Mouse (Mus musculus): ENCODE measurements at regions not wholly inside any gene's neighbourhood (a gene's known extent, or its start where the extent isn't known, plus 50 kb on each side); places are given as distances from the start of the nearest gene placed in this dataset.

DNA sequence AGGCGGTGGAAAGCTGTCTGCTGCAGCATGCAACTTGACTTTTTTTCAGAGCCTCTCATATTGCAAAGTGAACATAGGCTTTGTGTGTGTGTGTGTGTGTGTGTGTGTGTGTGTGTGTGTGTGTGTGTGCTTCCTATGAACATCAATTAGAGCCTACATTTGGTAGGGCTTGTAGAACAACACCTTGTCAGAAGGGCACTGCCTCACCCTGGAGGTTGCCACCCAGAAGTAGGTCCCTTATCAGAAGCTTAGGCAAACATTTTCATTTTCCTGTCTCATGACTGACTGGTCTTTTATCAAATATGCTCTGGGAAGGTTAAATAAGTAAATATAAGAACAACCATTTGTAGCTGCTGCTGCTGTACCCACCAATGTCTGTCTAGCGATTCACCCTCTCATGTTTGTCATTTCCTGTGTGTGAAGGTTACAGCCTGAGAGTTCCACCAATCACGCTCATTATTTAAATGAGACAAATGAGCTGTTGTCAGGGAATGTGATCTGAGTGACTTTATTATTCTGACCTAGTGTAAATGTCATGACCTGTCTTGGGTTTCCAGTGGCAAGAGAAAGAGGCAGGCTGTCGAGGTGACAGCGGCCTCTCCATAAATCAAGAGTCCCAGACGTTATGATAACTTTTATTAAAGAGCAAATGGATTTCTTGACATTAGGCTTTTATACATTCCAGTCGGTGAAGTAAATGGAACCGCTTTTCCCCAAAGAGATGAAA is 310.1 kb downstream of the Irx1 start:
- DNase-seq: no peak

DNA sequence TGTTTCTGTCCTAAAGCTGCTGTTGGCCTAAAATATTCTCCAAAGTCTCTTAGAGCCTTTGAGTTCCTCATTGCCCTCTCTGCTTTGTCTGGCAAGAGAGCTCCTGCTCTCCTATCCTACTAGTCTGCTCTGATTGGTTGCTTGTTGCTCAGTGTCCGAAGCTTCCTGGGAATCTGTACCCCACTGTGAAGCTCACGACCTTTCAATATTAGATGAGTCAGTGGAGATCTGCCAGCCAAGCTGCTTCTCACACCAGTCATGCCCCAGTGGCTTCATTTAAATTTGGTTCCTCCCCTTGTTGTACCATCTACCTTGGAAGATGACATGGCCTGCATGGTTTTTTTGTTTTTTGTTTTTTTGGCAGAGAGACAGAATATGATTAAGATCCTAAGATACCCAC is 313.6 kb downstream of the Irx1 start:
- DNase-seq: no peak

DNA sequence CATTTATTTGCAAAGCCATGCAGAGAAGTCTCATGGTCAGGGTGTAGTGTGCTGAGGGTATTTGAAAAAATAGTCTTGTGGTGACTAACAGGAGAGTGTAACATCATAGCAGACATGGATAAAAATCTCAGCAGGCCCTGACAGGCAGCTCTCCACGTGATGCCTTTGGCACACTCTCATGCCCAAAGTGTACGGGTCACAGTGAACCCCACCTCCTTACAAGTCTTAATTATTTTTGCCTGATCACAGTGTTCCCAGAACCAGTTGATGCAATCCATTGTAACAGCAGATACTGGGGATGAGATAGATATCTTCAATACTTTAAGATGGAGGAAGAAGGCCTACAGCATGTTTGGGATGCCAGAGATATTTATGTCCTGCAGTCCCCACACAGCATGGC is 314.5 kb downstream of the Irx1 start:
- DNase-seq: no peak

DNA sequence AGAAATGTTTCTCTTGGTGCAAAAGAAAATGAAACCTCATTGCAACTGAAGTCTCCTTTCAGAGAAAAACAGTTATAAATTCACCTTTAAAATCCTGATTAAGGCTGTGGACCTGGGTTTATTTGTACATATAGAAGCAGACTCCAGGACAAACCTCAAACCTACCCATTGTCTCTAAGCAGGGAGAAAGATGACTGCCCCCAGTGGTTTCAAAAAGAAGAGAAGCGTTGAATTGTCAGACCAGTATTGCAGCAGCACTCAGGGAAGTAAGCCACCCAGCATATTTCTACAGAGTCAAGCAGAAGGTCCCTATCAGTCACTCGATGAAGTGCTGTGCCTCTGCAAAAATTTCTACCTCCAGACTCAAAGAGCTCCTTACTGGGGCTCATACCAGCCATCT is 332.1 kb downstream of the Irx1 start:
- DNase-seq: no peak

DNA sequence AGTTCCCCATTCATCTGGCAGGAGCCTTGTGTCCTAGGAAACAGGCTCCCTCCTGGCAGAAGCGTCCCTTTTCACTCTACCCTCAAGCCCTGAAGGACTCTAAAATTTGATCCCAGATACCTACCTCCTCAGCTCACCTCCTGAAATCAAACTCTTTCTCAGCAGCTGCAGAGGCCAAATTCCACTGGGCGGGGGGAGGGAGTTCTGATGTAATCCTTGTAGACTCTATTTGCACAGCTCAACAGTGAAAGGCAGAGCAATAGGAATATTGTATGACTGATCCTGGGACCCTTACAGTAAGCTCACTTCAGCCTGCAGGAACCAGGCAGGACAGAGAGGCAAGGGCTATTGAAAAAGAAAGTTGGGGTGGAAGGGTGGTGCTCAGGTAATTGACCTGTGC is 346.3 kb downstream of the Irx1 start:
- no peak for DNase-seq

DNA sequence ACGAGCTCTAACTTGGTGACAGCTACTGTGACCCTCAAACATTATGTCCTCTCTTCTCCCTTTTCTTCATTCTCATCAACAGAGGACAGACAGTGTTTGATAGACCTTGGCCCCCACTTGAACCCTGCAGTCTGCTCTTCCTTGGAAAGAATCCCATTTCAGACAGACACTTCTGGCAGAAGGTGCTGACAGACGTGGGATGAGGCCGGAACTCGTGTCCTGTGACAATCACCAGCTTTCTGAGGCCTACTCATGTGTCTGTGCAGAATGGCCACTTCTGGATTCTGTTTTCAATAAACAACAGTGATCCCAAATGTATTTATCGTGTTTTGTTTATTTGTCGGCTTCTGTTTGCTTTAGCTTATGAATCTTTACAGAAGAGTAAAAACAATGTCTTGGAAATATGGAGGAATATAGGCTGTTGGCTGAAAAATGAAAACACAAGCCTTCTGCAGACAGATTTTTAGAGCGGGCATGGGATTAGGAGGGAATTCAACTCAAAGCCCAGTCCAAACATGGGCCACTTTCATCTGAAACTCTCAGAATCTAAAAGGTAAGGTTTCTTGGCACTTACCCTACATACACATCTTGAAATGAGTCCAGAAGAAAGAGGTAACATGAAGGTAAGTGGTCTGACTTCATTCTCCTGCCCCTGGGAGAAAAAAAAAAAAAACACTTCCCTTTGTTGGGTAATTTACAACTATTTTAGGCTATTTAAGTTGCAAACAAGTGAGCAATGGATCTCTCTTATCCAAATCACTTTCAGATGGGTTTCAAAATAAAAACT is 350.9 kb downstream of the Irx1 start:
- no peak for DNase-seq

DNA sequence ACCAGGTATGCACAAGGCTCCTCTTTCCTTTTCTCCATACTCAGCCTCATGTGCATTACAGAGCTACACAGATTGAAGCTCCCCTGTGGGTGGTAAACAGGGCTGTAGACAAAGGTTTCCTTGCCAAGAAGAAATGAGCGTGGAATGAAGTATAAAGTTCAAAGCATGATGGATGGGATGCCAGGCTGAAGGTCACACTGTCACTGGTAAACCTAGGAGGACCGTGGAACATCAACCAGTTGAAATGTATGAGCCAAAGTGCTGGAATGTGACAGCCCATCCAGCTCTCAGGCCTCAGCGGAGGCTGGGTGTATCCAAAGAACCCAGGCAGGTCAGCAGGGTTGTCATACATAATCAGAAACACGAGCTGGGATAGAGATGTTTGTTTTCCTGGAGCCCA is 381.0 kb downstream of the Irx1 start:
- DNase-seq: no peak

DNA sequence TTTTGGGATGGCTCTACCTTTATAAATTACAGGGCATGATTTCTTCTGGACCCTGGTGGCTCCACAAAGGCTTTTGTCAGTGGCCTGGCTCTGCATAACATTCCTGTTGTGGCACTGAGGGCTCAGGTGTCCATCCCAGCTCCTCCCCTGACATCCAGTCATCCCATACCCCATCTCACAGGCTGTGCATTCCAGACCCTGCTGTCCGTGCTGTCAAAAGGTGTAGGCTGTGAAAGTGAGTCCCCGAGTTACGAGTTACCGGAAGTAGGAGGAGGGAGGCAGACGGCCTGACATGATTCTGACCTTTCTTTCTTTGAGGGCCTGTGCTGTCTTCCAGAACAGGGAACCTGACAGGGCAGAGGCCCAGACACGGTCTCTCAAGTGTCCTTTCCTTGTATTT is 397.6 kb downstream of the Irx1 start:
- no peak for DNase-seq

DNA sequence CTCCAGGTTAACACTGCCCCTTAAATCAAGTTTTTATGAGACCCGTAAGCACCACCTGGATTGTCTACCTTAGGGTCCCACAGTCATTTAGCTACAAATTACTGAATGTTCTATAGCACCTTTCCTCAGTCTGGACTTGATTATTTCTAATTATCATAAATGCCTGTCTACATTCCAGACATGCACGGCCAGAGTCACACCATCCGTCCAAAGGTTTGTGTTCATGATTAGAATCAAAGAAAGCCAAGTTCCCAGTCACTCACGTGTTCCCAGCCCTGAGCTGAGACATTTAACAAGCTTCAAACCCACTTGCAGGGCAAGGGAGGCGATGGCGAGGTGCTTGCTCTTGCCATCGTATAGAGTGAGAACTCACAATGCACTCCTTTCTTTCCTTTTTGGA is 398.1 kb downstream of the Irx1 start:
- DNase-seq: no peak

DNA sequence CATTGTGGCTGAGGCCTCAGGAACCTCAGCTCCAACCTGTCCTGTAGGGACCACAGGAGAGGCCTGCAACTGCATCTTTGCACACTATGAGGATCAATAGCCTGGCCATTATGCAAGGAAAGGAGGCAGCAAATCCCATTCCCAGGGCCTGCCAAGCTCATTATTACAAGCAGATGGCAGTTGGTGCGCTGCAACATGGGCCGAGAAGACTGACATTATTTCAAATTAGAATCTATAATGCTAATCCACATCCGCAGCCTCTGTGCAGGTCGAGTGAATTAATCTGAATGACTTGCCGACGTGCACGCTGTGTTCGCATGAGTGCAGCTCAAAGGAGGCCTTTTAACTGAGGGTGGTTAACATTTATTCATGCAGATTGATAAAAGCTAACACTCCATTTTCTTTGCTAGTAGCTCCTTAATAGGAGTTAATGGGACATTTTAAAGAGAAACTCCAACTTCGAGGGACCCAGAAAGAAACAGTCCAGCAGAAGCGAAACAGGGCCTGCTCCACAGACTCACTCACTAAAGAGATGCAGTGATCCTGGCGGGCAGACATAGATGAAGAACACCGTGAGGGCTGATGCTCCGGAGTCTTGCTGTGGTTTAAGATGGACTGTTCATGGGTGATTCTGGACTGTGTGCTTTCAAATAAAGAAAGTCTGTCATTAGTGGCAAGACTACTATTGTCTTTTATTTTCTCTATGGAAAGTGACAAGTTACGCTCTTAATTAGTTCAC is 404.9 kb downstream of the Irx1 start:
- no peak for DNase-seq

DNA sequence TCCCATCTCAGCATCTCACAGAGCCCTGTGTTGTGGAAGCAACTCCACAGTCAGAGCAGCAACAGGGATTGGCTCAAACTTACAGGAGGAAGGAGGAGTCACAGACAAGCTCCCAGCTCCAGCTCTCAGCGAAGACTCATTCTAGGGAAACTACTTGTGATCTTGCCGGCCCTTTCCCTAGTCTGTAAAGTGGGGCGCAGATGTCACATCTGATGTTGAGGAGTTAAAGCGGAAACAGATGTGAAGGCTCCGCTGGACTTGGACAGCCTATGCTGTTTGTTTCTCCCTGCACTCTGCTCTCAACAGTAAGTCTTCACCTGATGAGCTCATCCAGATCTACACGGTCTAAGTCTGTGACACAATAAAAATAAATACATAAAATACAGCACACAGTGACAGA is 408.1 kb downstream of the Irx1 start:
- no peak for DNase-seq

DNA sequence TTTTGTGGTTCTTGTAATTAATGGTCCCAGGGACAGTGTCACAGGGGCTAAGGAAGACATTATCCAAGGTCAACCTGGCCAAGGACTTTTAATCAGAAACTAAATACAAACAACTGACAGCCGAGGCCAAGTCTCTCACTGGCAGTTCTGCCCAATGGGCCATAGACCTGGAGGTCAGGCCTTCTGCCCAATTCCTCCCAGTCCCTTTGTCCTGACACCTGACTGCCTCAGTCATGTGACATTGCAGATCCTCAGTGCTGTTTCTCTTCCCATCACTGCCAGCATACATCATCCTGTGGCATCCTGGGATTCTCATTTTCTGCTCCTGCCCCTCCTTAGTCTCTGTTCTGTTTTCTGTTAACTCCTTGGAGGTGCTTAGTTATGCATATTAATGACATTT is 413.4 kb downstream of the Irx1 start:
- DNase-seq: no peak

DNA sequence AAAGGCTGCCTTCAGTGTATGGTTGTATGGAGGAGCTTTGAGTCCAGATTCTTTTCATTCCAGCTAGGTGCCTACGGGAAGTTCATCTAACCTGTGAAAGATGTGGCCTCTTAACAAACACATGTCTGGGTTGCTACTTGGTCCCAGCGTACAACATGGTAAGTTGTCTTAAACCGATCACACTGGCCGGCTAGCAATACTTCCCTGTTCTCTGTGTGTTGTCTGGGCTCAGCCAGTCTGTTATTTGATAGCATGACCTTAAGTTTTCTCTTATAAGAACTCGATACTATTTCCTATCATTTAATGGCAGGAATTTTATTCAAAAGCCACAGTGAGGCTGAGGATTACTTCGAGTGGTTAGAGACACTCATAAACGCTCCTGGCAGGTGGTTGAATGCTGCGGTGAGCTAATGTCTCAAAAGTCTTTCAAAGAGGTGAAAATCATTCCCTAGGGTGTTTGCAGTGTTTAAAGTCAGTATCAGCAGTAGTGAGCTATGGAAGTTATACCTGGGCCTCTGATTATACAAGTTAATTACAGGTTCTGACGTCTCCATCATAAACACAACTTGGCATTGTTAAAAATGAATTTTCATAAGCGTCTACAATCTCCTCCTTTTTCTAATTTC is 414.2 kb downstream of the Irx1 start:
- no peak for DNase-seq

DNA sequence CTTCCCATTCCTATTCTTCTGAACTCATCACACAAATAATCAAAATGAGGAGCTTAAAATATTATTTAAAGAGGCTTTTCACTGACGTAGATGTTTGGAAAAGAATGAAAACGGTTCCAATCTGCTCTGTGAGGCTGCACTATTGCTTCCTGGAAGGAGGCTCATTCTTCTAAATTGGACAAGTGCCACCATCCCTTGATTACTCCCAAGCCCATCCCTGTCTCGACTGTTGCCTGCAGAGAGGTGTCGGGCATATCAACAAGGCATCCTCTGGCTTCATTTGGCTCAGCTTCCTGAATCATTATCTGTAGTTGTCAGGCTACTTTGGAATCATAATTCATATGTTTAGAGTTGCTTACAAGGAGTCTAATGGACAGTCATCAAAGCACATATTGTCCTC is 425.3 kb downstream of the Irx1 start:
- no peak for DNase-seq

DNA sequence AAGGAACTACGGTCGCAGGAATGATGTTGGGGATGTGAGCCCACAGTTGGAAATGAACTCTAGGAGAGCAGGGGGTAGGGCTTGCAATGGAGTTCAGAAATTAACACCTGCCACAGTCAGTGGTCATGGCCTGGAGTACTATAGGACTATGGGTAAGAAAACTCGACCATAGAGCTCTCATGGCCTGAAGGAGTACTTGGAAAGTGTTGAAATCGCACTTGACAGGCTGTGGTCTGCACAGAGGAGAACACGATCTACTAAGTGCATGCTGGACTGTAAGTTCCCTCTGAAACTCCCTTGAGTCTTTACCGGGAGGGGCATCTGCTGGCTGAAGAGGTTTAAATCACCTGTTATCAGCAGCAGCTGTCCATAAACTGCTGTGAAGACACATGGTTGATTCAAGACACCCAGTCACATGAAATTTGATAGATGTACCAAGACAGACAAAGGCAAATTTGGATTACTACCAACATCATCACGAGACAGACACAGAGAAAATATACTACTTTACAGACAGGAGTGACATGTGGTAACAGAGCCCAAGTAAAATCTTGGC is 430.6 kb downstream of the Irx1 start:
- no peak for DNase-seq

DNA sequence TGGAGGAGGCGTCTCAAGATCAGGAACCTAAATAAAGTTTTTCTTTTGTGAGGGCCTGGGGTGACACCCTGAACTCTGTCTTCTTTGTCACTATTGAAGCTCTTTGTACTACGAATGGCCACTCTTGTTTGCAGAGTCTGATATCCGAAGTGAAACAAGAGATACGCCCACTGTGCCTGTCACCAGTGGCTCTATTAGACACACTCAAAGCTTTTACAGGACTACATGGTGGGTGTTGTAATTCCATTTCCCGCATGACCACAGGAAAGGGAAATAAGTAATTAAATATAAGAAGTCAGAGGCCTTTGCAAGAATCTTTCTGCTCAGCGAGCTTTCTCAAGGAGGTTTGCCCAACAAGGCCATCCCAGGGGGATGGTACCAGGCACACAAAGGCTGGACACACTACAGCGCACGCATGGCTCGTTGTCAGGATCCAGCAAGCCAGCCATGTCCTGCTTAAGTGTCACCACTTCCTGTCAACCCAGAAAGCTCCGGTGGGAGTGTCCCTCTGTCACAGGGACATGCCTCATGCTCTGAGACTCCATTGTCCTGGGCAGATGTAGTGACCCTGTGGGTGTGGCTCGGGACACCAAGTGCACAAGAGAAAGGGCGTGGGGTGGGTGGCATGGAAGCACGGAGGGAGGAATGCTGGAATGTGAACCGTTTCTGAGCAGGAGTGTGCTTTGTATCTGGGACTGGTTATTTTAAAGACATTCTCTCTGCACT is 434.0 kb downstream of the Irx1 start:
- DNase-seq: no peak

DNA sequence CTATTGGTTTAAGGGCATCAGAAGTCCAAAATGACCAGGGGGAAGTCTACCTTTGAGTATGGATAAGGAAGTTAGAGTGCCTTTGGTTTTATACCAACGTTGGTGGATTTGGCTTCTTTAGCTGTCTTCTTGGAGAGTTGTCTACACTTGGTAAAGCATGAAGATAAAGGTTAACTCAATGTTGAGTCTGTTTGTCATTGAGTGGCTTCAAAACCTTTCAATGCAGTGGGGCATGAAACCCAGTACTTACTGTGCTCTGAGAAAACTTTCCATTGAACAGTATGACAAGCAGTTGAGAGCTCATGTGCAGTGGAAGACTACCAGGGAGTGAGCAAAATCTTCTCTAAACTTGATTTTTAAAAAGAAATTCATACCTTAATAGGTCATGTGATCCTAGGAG is 445.7 kb downstream of the Irx1 start:
- no peak for DNase-seq

DNA sequence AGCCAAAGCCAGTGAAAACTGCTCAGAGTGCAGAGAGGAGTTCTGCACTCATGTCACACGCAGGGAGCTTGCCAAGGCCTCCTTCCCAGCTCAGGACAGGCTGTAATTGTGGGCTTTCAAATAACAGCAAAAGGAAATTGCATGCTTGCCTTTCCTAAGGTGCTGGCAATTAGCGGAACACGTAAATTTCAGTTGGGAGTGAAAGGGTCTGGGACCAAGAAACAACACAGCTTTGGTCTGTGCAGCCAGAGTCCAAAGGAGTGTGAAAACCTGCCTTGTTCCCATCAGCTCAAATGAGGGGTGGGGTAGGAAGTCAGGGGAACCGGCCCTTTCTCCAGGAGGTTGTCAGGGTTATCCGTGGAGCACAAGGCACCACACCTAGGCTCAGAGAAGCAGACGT is 450.3 kb downstream of the Irx1 start:
- no peak for DNase-seq

DNA sequence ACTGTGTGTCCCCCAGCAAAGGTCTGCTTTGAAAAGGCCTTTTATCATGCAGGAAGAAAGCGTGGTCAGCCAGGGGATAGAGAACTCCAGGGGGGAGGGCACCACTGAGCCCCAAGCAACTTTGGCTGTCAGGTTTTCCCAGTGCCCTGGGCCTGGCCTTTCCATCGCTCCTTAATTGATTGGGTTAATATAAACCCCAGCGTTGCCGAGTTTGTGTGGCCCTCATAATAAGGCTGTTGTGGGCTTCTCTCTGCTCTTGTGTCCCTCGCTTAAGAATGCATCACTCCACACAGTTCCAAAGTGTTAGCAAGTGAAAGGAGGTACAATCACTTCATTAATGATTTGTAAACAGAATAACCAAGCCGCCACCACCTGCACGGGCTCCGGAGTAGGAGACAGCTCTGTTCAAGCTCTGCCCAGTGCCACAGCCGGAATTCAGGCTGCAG is 455.5 kb downstream of the Irx1 start:
- DNase-seq: no peak

DNA sequence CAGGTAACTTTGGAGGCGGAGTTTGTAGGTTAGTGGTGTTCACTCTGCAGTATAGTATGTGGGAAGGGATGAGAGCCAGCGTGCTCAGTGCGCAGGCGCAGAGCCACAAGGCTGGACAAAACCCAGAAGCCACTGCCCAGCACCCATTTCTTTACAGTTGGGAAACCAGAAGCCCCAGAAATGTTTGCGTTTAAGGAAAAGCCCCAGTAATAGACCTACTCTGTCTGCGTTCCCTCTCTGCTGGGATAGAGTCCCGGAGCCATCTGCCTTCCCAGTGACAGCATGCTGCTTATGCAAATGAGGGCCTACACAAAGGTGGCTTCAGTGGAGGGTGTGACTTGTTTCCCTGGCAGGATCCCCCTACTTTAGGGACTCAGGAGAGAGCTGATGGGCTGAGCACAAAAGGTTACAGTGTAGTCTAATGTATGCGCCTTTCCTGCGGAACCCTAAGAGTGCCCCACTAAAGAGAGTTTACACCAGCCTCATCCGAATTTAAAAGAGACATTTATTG is 456.0 kb downstream of the Irx1 start:
- DNase-seq: no peak

DNA sequence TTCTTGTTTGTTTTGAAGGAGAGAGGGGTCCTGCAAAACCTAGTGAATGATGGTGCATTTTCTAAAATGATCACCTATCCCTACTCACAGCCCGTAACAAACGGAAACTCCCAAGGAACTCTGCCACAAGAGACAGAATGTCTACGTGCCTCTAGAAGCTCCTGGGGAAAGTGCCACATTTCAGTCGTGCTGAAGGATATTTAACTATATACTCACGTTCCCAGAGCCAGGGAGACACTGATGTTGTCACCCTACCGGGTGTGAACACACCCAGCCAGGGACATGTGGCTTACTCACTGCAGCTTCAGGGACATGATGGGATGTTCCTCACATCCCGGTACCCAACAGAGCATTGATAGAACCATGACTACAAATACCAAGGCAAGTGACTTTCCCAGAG is 456.7 kb downstream of the Irx1 start:
- no peak for DNase-seq

DNA sequence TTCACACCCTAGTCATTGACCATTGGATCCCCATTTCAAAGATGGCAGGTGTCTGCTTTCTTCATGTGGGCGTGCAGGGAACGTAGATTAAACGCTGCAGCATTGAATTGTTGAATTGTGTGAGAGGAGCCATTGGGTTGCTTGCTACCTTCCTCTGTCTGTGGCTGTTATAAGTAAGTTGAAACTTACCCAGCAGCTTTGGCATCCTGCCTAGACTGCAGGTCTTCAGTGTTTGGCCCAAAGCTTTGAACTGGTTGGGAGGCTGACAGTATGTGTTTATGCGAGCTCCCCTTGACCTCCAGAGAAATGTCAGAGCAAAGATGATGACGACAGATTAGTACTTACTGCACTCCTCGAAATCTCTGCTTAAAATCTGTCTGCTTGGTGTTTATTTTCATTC is 473.8 kb downstream of the Irx1 start:
- DNase-seq: no peak

All from thymus, postnatal 25 days (tissue).